In the genomic region with DNA sequence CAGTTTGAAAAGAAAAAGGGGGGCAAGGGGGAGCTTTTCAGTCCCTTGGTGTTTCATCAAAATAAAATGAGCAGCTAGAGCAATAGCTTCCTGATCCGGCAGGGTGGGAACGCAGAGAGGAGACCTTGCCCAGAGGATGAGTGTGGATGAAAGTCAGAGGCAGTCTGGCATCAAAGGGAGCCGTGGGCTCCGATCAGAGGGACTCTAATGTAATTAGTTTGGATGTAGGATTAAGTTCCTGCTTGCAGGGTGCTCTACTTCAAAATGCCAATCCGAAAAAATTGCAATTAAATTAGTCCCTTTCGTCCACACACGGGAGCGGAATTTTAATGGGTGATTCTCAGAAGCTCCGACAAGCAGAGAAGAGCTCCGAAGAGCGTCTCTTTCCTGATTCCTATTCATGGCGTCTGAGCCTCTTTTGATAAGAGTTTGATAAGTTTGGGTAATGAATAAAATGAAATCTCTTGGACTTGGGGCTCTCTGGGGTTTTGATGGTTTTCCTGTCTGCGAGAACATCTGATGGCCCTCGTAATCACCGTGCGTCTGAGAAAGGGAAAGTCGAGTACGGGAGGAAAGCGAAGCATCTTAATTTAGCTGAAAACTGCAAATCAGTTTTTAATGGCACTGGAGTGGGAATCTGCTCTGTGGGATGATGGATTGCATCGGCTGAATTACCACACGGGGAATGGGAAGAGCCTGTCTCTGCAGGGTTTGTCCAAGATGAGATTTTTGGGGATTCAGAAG, we compare ENCODE assay signal across 12 mouse cellular contexts.
DNase-seq lines count a peak whose midpoint lies in the region; ATAC-seq and TF ChIP-seq lines count a peak whose summit lies in the region.
"Had no signal": no experiment of that assay in that cellular context is flagged by ENCODE, and none has a peak within 500 bp of the region (broad histone marks: within the 10 kb centered on the region; RNA-seq: fewer than 3 reads in every experiment).

No protein-coding gene starts in this region.

- TF ChIP-seq CTCF in olfactory bulb, adult 2 months (IDR thresholded peaks at IDR 0.05; ENCODE audit: insufficient read depth, low read depth, low read length), result no peak

- no peaks in the 10 kb centered on the region for H3K36me3 ChIP-seq in midbrain, embryonic 11.5 days (ENCODE audit: control insufficient read depth, insufficient read depth, low read length)
- no peaks in the 10 kb centered on the region for H3K36me3 ChIP-seq in midbrain, embryonic 10.5 days
- H3K36me3 ChIP-seq in forebrain, embryonic 10.5 days (replicated peaks), result no peaks in the 10 kb centered on the region
- H3K36me3 ChIP-seq in hindbrain, embryonic 16.5 days (ENCODE audit: control insufficient read depth, insufficient read depth, low read length), result no peaks in the 10 kb centered on the region
- H3K36me3 ChIP-seq: liver, embryonic 13.5 days had no signal

- 61% methylated on average over 21 of the region's 21 CpGs for WGBS in midbrain, embryonic 11.5 days
- WGBS in midbrain, embryonic 10.5 days, result 70% methylated on average over 21 of the region's 21 CpGs
- WGBS in forebrain, embryonic 10.5 days, result 63% methylated on average over 21 of the region's 21 CpGs
- WGBS in hindbrain, embryonic 16.5 days, result 49% methylated on average over 21 of the region's 21 CpGs
- WGBS in olfactory bulb, adult 2 months, result 25% methylated on average over 21 of the region's 21 CpGs

- H3K9me3 ChIP-seq in midbrain, embryonic 11.5 days (ENCODE audit: control insufficient read depth, low read length), result no peaks in the 10 kb centered on the region
- H3K9me3 ChIP-seq in midbrain, embryonic 10.5 days (replicated peaks), result no peaks in the 10 kb centered on the region
- no peaks in the 10 kb centered on the region for H3K9me3 ChIP-seq in forebrain, embryonic 10.5 days
- no peaks in the 10 kb centered on the region for H3K9me3 ChIP-seq in hindbrain, embryonic 16.5 days (ENCODE audit: control insufficient read depth, low read length)
- H3K9me3 ChIP-seq: liver, embryonic 13.5 days had no signal

- no peak overlapping the region for H3K4me3 ChIP-seq in midbrain, embryonic 11.5 days (ENCODE audit: low read depth, low read length)
- no peak overlapping the region for H3K4me3 ChIP-seq in midbrain, embryonic 10.5 days
- H3K4me3 ChIP-seq in forebrain, embryonic 10.5 days, result peak overlapping the region; percentile 12; the same call in 1 of the 2 replicates
- peak overlapping the region; percentile 0; the same call in 1 of the 2 replicates for H3K4me3 ChIP-seq in hindbrain, embryonic 16.5 days (ENCODE audit: low read length)
- peak overlapping the region; percentile 3; the same call in 1 of the 2 replicates for H3K4me3 ChIP-seq in olfactory bulb, adult 2 months (ENCODE audit: insufficient read depth, low read depth, low read length)
- H3K4me3 ChIP-seq: liver, embryonic 13.5 days had no signal

- H3K27me3 ChIP-seq in midbrain, embryonic 11.5 days (ENCODE audit: control insufficient read depth, insufficient read depth, low read length), result no peaks in the 10 kb centered on the region
- no peaks in the 10 kb centered on the region for H3K27me3 ChIP-seq in midbrain, embryonic 10.5 days (ENCODE audit: low read depth, poor library complexity, severe bottlenecking)
- no peaks in the 10 kb centered on the region for H3K27me3 ChIP-seq in forebrain, embryonic 10.5 days (ENCODE audit: poor library complexity, severe bottlenecking)
- no peaks in the 10 kb centered on the region; the same call in 1 of the 2 replicates for H3K27me3 ChIP-seq in hindbrain, embryonic 16.5 days (replicated peaks; ENCODE audit: control insufficient read depth, insufficient read depth, low read length)
- H3K27me3 ChIP-seq: liver, embryonic 13.5 days had no signal

- no peak overlapping the region for H3K4me2 ChIP-seq in midbrain, embryonic 11.5 days
- peak overlapping the region; percentile 42 for H3K4me2 ChIP-seq in hindbrain, embryonic 16.5 days (ENCODE audit: low read length)
- H3K4me2 ChIP-seq: liver, embryonic 13.5 days had no signal

- no peak overlapping the region for H3K9ac ChIP-seq in midbrain, embryonic 11.5 days (ENCODE audit: low read length)
- H3K9ac ChIP-seq in hindbrain, embryonic 16.5 days (ENCODE audit: low read depth, low read length), result no peak overlapping the region
- H3K9ac ChIP-seq: liver, embryonic 13.5 days had no signal

- H3K27ac ChIP-seq in midbrain, embryonic 11.5 days (ENCODE audit: low read depth, low read length), result no peak overlapping the region; the same call in 1 of the 2 replicates
- no peak overlapping the region for H3K27ac ChIP-seq in midbrain, embryonic 10.5 days (replicated peaks)
- H3K27ac ChIP-seq in forebrain, embryonic 10.5 days, result peak overlapping the region; percentile 35; the same call in 1 of the 2 replicates
- H3K27ac ChIP-seq in hindbrain, embryonic 16.5 days (ENCODE audit: low read depth, low read length), result no peak overlapping the region
- no peak overlapping the region for H3K27ac ChIP-seq in olfactory bulb, adult 2 months (ENCODE audit: insufficient read depth, low read depth, low read length)
- H3K27ac ChIP-seq: liver, embryonic 13.5 days had no signal

- peaks cover 9% of the 10 kb centered on the region; the same call in 1 of the 2 replicates for H3K4me1 ChIP-seq in midbrain, embryonic 11.5 days (ENCODE audit: control insufficient read depth, insufficient read depth, low read length)
- peaks cover 55% of the 10 kb centered on the region for H3K4me1 ChIP-seq in midbrain, embryonic 10.5 days
- H3K4me1 ChIP-seq in forebrain, embryonic 10.5 days, result peaks cover 75% of the 10 kb centered on the region
- H3K4me1 ChIP-seq in hindbrain, embryonic 16.5 days (ENCODE audit: control insufficient read depth, insufficient read depth, low read depth, low read length), result peaks cover 9% of the 10 kb centered on the region
- peaks cover 8% of the 10 kb centered on the region for H3K4me1 ChIP-seq in olfactory bulb, adult 2 months (ENCODE audit: control insufficient read depth, insufficient read depth, low read length)
- H3K4me1 ChIP-seq: liver, embryonic 13.5 days had no signal

- no peak for DNase-seq in midbrain, embryonic 11.5 days (ENCODE audit: low spot score, missing footprints)
- no peak for DNase-seq in midbrain, embryonic 10.5 days (ENCODE audit: low spot score)
- no peak for DNase-seq in forebrain, embryonic 10.5 days (ENCODE audit: extremely low spot score, low spot score)
- no peak for DNase-seq in cerebellum, adult 9-11 months
- no peak for DNase-seq in urinary bladder, postnatal 14 days (ENCODE audit: low spot score)
- DNase-seq: adrenal gland, postnatal 14 days; kidney, postnatal 36 days; liver, embryonic 13.5 days; lung, postnatal 14 days had no signal

- TF ChIP-seq POLR2A in olfactory bulb, adult 2 months (IDR thresholded peaks at IDR 0.05; ENCODE audit: insufficient read depth, low read depth, low read length), result no peak

- peak; percentile 61; the same call in 1 of the 2 replicates for ATAC-seq in midbrain, embryonic 11.5 days (ENCODE audit: low FRiP score)
- ATAC-seq in hindbrain, embryonic 16.5 days, result no peak
- ATAC-seq: intestine, postnatal 0 days had no signal

Comparison
In these comparisons a context has a peak if more than half of its experiments do, and no peak if none do; other contexts are left out.
1. H3K4me3 ChIP-seq: peak in forebrain, embryonic 10.5 days (single experiment), hindbrain, embryonic 16.5 days (single experiment) and olfactory bulb, adult 2 months (single experiment); none in midbrain, embryonic 11.5 days (single experiment) and midbrain, embryonic 10.5 days (single experiment).